Mouse (Mus musculus): Measurements from ENCODE around the gene Emc10. TPM values are rescaled to one million over a fixed set of nuclear protein-coding genes. Genes with fewer than 3 reads are reported as not detected.
A peak's percentile ranks its signal among the peaks of the same experiment; 100 is the strongest.

Emc10 gene
- polyA plus RNA-seq, 1 experiment = 122 TPM

- Histone ChIP-seq H3K36me3 (ENCODE audit: control insufficient read depth, insufficient read depth, low read length) (no peaks in the 10 kb centered on the region), H3K4me1 (ENCODE audit: control insufficient read depth, insufficient read depth, low read length) (peaks cover 13% of the 10 kb centered on the region), H3K27ac (ENCODE audit: control insufficient read depth, insufficient read depth, low read depth, low read length) (no peak overlapping the region), H3K4me3 (ENCODE audit: control insufficient read depth, low read depth, low read length) (no peak overlapping the region), H3K27me3 (ENCODE audit: control insufficient read depth, insufficient read depth, low read length) (no peaks in the 10 kb centered on the region)
- no peak for TF ChIP-seq CTCF (IDR thresholded peaks at IDR 0.05; ENCODE audit: control insufficient read depth, insufficient read depth, insufficient replicate concordance, low read depth, low read length)
- TF ChIP-seq POLR2A (IDR thresholded peaks at IDR 0.05; ENCODE audit: control insufficient read depth, low read depth, low read length) = no peak
These were observed 34.9 kb upstream of the Emc10 start for GRCm38 (mm10) chr7:44531207-44531606.

GRCm38 (mm10) chr7:44530507-44530906 is 34.2 kb upstream of the Emc10 start:
- Histone ChIP-seq H3K27ac (ENCODE audit: control insufficient read depth, insufficient read depth, low read depth, low read length) (no peak overlapping the region), H3K4me1 (ENCODE audit: control insufficient read depth, insufficient read depth, low read length) (peaks cover 13% of the 10 kb centered on the region), H3K27me3 (ENCODE audit: control insufficient read depth, insufficient read depth, low read length) (no peaks in the 10 kb centered on the region), H3K4me3 (ENCODE audit: control insufficient read depth, low read depth, low read length) (no peak overlapping the region), H3K36me3 (ENCODE audit: control insufficient read depth, insufficient read depth, low read length) (no peaks in the 10 kb centered on the region)
- TF ChIP-seq POLR2A (IDR thresholded peaks at IDR 0.05; ENCODE audit: control insufficient read depth, low read depth, low read length) = no peak
- TF ChIP-seq CTCF (IDR thresholded peaks at IDR 0.05; ENCODE audit: control insufficient read depth, insufficient read depth, insufficient replicate concordance, low read depth, low read length) = no peak

DNA sequence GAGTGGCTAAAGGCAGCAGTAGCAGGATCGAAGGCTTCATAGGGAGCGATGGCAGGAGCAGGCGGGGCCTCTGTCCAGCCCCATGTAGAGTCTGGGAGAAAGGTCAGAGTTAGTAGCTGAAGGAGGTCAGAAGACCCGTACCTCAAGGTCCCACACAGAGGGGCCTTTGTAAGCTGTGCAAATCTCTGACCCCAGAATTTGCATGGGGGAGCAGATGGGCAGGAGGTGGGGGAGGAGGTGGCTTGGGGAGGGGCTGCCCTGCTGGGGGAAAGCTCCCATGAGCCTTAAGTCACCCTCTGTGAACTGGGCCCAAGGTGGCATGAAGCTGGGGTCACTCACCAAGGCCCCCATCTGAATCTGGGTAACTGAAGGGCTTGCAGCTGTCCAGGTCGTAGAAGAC is 33.2 kb upstream of the Emc10 start:
- H3K27ac ChIP-seq (ENCODE audit: control insufficient read depth, insufficient read depth, low read depth, low read length) = no peak overlapping the region
- no peak for TF ChIP-seq CTCF (IDR thresholded peaks at IDR 0.05; ENCODE audit: control insufficient read depth, insufficient read depth, insufficient replicate concordance, low read depth, low read length)

DNA sequence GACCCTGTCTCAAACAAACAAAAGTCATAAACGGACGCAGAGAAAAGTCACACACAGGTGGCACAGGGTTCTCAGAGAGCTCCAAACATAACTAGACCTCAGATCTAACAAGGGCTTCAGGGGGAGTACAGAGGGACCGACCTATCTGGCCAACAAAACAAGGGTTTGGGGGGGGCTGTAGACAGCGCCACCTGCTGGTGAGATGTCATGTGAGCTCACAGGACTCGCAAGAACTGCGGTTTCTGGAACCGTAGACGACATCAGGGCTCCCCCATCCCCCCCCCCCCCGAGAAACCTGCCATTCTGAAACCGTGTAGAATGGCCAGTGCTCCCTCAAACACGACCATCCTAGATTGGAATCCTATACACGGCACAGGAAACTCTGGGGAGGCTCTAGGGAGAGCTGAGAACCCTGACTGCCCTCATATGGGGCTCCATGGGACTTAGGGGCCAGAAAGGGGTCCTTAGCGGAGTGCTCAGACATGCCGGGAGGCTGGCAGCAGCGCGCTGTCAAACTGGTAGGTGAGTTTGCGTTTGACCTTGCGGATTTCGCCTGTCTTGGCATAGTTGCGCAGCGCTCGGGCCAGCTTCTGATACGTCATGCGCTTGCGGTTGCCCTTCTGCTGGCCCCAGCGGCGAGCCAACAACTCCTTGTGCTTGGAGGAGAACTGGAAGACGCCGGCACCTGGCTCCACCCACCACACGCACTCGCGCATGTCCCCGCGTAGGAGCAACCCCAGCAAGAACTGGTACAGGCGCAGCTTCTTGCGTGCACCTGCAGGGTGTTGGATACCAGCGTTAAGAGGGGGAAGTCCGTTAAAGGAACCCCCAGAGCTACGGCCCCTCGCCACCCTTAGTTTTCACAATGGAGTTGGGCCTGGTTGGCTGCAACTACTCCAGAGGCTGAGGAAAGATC is 31.4 kb upstream of the Emc10 start:
- H3K4me3 ChIP-seq (ENCODE audit: control insufficient read depth, low read depth, low read length) = peak overlapping the region; percentile 46
- H3K27ac ChIP-seq (ENCODE audit: control insufficient read depth, insufficient read depth, low read depth, low read length) = no peak overlapping the region
- no peaks in the 10 kb centered on the region for H3K27me3 ChIP-seq (ENCODE audit: control insufficient read depth, insufficient read depth, low read length)
- H3K36me3 ChIP-seq (ENCODE audit: control insufficient read depth, insufficient read depth, low read length) = no peaks in the 10 kb centered on the region
- H3K4me1 ChIP-seq (ENCODE audit: control insufficient read depth, insufficient read depth, low read length) = peaks cover 18% of the 10 kb centered on the region
- TF ChIP-seq CTCF (IDR thresholded peaks at IDR 0.05; ENCODE audit: control insufficient read depth, insufficient read depth, insufficient replicate concordance, low read depth, low read length) (peak; percentile 83; the same call in 1 of the 2 replicates), POLR2A (IDR thresholded peaks at IDR 0.05; ENCODE audit: control insufficient read depth, low read depth, low read length) (no peak)

More for the DNA sequence above, 33.2 kb upstream of the Emc10 start:
- Histone ChIP-seq H3K4me1 (ENCODE audit: control insufficient read depth, insufficient read depth, low read length) (peaks cover 17% of the 10 kb centered on the region), H3K4me3 (ENCODE audit: control insufficient read depth, low read depth, low read length) (no peak overlapping the region), H3K36me3 (ENCODE audit: control insufficient read depth, insufficient read depth, low read length) (no peaks in the 10 kb centered on the region), H3K27me3 (ENCODE audit: control insufficient read depth, insufficient read depth, low read length) (no peaks in the 10 kb centered on the region)

- no peak for TF ChIP-seq CTCF (IDR thresholded peaks at IDR 0.05; ENCODE audit: control insufficient read depth, insufficient read depth, insufficient replicate concordance, low read depth, low read length)
- H3K36me3 ChIP-seq (ENCODE audit: control insufficient read depth, insufficient read depth, low read length) = no peaks in the 10 kb centered on the region
- no peak overlapping the region for H3K4me3 ChIP-seq (ENCODE audit: control insufficient read depth, low read depth, low read length)
- no peak overlapping the region for H3K27ac ChIP-seq (ENCODE audit: control insufficient read depth, insufficient read depth, low read depth, low read length)
- H3K27me3 ChIP-seq (ENCODE audit: control insufficient read depth, insufficient read depth, low read length) = no peaks in the 10 kb centered on the region
- H3K4me1 ChIP-seq (ENCODE audit: control insufficient read depth, insufficient read depth, low read length) = peaks cover 18% of the 10 kb centered on the region
These were observed 30.3 kb upstream of the Emc10 start for GRCm38 (mm10) chr7:44526414-44527154.

GRCm38 (mm10) chr7:44525126-44525832 is 28.9 kb upstream of the Emc10 start:
- H3K4me1 ChIP-seq (ENCODE audit: control insufficient read depth, insufficient read depth, low read length) = peaks cover 20% of the 10 kb centered on the region
- no peaks in the 10 kb centered on the region for H3K36me3 ChIP-seq (ENCODE audit: control insufficient read depth, insufficient read depth, low read length)
- TF ChIP-seq CTCF (IDR thresholded peaks at IDR 0.05; ENCODE audit: control insufficient read depth, insufficient read depth, insufficient replicate concordance, low read depth, low read length) (no peak), POLR2A (IDR thresholded peaks at IDR 0.05; ENCODE audit: control insufficient read depth, low read depth, low read length) (no peak)
- H3K27me3 ChIP-seq (ENCODE audit: control insufficient read depth, insufficient read depth, low read length) = no peaks in the 10 kb centered on the region
- H3K4me3 ChIP-seq (ENCODE audit: control insufficient read depth, low read depth, low read length) = no peak overlapping the region
- no peak overlapping the region for H3K27ac ChIP-seq (ENCODE audit: control insufficient read depth, insufficient read depth, low read depth, low read length)

GRCm38 (mm10) chr7:44524502-44524901 is 28.2 kb upstream of the Emc10 start, which contains the start of gene Mybpc2:
Gene Mybpc2, minus strand, starts transcription at chr7:44524656.
- no peaks in the 10 kb centered on the region for H3K27me3 ChIP-seq (ENCODE audit: control insufficient read depth, insufficient read depth, low read length)
- no peaks in the 10 kb centered on the region for H3K36me3 ChIP-seq (ENCODE audit: control insufficient read depth, insufficient read depth, low read length)

More at GRCm38 (mm10) chr7:44524502-44524901, 28.2 kb upstream of the Emc10 start, which contains the start of gene Mybpc2:
- Histone ChIP-seq H3K4me3 (ENCODE audit: control insufficient read depth, low read depth, low read length) (no peak within 1 kb of the TSS), H3K27ac (ENCODE audit: control insufficient read depth, insufficient read depth, low read depth, low read length) (no peak within 1 kb of the TSS), H3K4me1 (ENCODE audit: control insufficient read depth, insufficient read depth, low read length) (peaks cover 20% of the 10 kb centered on the region)
- TF ChIP-seq POLR2A (IDR thresholded peaks at IDR 0.05; ENCODE audit: control insufficient read depth, low read depth, low read length) (no peak), CTCF (IDR thresholded peaks at IDR 0.05; ENCODE audit: control insufficient read depth, insufficient read depth, insufficient replicate concordance, low read depth, low read length) (no peak)
